Mouse (Mus musculus) lung, postnatal 25 days (tissue): ENCODE data around the gene Pyy.

Experiments
- DNase-seq: peaks from one replicate; pipeline ENCODE4 v3.0.0; 2022; ENCODE audit warnings: low spot score

Gene Pyy

DNA sequence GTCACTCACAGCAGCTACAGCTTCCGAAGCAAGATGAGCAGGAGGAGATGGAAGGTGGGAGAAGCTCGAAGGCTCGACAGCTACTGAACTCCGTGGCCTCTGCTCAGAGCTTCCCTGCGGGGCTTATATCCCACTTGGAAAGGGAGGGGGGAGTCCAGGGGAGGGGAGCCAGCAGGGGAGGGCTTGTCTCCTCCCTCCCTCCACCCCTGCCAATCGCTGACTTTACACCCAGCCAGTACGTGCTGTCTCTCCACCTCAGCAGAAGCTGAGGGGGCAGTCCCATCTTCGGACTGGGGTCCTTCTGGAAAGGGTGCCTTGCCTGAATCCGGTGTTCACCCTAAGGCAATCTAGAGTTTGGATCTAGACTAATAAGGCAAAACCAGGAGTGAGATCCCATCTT is at the start of gene Pyy:
Gene Pyy, minus strand, starts transcription at position 101 of the 400 bp plus-strand sequence.
- DNase-seq: no peak

DNA sequence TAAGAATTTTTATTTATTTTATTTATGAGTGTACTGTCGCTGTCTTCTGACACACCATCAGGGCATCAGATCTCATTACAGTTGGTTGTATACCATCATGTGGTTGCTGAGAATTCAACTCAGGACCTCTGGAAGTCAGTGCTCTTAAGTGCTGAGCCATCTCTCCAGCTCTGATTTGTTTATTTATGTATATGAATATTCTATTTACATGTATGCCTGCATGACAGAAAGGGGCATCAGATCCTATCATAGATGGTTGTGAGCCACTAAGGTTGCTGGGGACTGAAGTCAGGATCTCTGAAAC is 49.1 kb upstream of the Pyy start:
- DNase-seq: no peak

DNA sequence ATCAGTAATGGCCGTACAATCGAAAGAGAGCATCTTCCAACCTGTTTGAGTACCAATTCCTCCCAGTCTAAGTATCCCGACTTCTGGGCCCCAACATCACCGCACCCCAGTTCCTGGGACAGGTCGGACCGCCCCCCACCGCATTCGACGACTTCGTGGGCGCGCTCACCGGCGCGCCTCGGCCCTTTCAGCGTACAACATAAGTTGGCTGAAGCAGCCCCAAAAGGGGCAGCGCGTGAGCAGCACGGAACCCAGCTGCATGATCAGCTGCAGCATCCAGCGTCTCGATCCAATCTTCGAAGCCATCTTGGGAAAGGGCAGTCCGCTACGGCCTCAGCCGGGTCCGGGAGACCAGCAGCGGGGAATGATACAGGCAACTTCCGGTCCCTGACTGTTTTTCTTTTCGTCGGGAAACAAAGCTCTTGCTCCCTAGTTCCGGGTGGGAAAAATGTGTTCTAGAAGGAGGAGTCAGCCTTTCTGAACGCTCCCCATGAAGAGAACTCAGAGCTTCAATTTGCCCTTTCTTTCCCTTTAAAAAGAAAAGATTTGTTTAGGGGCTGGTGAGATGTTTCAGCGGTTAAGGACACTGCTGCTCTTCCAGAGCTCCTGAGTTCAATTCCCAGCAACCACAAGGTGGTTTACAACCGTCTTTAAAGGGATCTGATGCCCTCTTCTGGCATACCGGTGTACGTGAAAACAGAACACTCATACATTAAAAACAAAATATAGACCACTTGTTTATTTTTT is 48.6 kb upstream of the Pyy start, which contains the start of gene Tmem101:
Gene Tmem101, minus strand, starts transcription at position 366 of the 747 bp plus-strand sequence.
- DNase-seq: peak; percentile 92

- no peak for DNase-seq
Measured at GRCm38 (mm10) chr11:102147213-102147989, 39.8 kb upstream of the Pyy start.

DNA sequence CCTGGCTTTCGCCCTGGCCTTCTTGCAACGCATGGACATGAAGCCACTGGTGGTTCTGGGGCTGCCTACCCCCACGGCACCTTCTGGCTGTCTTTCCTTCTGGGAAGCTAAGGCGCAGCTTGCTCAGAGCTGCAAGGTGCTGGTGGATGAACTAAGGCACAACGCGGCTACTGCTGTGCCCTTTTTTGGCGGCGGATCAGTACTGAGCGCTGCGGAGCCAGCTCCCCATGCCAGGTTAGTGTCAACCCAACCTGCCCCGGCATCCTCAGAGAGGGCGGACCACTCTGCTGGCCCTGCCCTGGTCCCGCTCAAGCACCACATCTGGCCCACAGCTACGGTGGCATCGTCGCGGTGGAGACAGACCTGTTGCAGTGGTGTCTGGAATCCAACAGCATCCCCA is 38.9 kb upstream of the Pyy start:
- no peak for DNase-seq

DNA sequence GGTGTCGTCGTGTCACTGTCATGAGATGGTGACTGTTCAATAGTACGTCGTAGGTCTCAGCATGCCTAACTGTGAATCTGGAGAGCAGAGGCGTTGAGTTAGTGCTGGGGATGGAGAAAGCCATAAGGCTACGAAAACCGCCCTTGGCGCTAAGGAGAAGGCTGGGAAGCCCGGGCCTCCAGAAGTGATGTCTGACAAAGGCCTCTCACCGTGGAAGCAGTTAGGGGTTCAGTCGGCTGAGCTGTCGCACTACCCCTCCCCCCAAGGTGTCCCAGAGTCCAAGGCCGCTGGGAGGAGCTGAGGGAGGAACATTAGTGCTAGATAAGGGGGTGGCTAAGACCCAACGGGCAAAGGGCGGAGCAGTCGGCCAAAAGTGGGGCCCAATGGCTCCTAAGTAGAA is 38.4 kb upstream of the Pyy start:
- DNase-seq: no peak

GRCm38 (mm10) chr11:102145471-102146001 is 37.9 kb upstream of the Pyy start, which contains the start of gene Nags:
Nags (plus strand) TSS chr11:102145513.
- no peak for DNase-seq

DNA sequence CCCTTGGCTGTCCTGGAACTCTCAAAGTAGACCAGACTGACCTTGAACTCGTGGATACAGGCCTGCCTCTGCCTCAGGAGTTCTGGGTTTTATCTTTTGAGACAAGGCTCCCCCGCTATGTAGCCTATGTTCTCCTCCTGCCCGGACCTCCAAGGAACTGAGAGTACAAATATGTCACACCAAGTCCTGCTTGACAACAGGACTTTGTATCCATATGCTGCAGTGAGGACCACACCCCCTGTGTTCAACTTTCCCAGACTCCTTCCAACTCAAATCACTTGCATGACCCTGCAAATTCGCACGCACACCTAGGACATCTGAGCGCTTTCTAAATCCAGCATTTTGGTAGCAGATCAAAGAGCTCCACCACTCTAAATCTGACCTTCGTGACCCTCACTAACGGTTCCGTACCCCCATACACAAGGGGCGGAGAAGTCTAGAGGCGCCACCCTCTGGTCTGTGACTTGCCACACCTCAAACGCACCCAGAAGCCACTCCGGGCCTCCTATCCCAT is 37.4 kb upstream of the Pyy start:
- no peak for DNase-seq

DNA sequence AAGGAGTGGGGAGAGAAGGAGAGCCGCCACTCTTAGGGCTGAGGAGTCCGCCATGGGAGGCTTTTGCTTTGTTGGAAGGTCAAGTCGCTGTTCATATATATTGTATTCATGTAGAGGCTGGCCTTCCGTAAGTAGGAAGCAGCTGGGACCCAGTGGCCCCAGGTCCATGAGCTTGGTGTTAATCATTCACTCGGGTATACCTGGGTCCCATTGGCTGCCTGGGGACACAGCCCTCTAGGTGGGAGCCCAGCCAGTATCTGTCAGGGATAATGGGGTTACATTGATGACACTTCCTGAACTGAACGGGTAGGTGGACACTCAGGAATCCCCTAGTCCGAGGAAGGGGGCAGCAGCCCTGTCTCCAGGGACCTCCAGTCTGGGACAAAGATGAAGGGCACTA is 34.7 kb upstream of the Pyy start:
- no peak for DNase-seq

DNA sequence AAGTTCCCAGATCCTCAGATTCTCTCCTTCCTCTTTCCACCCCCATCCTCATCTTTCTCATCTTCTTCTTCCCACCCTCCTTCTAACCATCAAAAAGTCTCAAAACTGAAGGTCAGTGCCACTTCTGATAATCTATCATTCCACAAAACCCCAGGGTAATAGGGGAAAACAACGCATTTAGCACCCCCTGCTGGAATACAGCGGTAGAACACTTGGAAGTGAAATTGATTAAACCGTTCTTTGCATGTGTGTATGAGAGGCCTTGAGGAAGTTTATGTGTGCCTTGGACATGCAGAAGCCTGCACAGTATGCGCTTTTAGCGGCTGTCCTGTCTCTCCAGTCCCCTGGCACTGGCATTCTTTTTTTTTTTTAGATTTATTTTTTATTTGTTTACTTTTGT is 32.9 kb upstream of the Pyy start:
- peak; percentile 50 for DNase-seq

- peak; percentile 65 for DNase-seq
Measured at GRCm38 (mm10) chr11:102138447-102138740, 30.8 kb upstream of the Pyy start.

GRCm38 (mm10) chr11:102137625-102138446 is 30.2 kb upstream of the Pyy start:
- DNase-seq: no peak

DNA sequence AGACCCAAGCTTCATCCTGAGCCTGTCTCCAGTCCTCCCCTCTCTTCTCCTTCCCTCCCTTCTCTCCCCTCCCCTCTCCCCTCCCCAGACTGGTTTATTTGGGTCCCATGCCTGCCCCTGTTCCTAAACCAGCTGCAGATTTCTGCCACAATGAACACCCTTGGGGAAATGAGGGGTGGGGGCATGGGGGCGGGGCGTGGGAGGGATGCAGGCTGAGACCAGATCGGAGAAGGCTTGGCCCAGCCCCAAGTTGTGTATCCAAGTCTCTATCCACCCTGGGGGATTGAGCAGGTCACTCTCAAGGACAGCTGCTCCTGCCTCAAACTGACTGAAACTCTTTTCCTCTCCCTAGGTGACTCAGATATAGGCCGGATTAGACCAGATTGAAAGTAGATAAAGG is 26.9 kb upstream of the Pyy start:
- no peak for DNase-seq

DNA sequence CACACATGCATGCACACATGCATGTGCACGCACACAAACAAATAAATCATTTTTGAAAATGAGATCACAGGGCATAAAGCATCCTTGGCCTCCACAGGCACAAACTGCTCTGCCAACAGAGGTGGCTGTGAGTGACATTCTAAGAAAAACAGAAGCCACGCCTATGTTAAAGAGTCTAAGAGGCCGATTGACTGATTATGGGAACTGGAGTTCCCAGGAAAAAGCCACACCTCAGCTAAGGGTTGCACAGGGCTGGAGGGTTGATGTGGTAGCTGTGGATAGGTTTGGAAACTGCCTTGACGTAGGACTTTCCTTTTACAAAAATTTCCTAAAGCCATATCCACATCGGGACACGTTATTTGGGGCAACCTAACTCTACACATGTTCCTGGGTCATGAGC is 9.8 kb upstream of the Pyy start:
- DNase-seq: no peak

- no peak for DNase-seq
Measured at GRCm38 (mm10) chr11:102116241-102116640, 8.6 kb upstream of the Pyy start.

- DNase-seq: no peak
Measured at GRCm38 (mm10) chr11:102111576-102111975, 3.9 kb upstream of the Pyy start.

- DNase-seq: no peak
Measured at GRCm38 (mm10) chr11:102106911-102107310, 721 bp downstream of the Pyy start.

- peak; percentile 49 for DNase-seq
Measured at GRCm38 (mm10) chr11:102102485-102103258, 5.0 kb downstream of the Pyy start.

DNA sequence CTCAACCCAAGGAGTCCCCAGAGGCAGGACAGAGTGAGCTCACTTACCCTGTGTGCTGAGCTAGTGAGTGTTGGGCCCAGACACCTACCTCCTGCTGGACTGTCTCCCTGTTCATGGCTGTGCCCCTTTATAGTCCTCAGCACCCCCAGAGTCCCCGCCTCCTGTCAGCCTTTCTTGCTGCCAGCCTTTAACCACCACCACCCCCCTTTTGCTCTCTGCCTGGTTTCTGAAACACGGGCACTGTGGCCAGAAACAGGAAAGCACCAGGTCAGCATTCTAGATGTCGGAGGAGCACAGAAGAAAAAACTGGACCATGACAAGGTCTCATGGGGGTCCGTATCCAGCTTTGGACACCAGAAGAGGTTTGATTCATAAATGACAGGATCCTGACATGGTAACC is 6.4 kb downstream of the Pyy start, which contains the start of gene Ppy:
Gene Ppy, minus strand, starts transcription at position 101 of the 400 bp plus-strand sequence.
- DNase-seq: no peak

- DNase-seq: peak; percentile 65
Measured at GRCm38 (mm10) chr11:102096887-102097391, 10.7 kb downstream of the Pyy start.

DNA sequence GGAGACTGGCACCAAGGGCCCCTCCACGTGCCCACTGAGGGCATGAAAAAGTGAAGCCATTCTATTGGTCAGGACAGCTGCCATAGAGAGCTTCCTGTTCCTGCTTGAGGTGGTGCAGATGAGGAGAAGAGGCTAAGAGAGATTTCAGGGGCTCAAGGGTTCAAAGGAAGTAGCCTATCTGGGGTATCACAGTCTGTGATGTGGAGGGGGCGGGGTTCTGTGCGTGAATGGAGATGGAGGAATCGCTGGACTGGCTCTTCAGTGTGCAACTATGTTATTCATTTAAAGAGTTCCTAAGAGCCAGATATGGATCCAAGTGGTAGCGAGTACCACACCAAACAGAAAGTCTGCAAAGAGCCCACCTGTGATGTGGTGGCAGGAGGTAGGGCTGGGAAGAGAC is 11.2 kb downstream of the Pyy start:
- no peak for DNase-seq
